Mouse (Mus musculus) frontal cortex, adult 2 months (tissue): ENCODE measurements around the gene Rnf123. TPM values are rescaled to one million over a fixed set of nuclear protein-coding genes. Genes with fewer than 3 reads are reported as not detected.

Source experiments
- DNase-seq, 2 experiments: peaks; one replicate each; pipeline ENCODE4 v3.0.0; 2022; ENCODE audit warnings: low spot score in 1 of 2; ENCODE audit errors: extremely low spot score in 1 of 2
- polyA plus RNA-seq: library from polyadenylated mRNA; depleted of rRNA; stranded (reverse); fragments of >200 nt; gene quantifications from 2 replicates; pipeline ENCODE4 v1.2.3, GENCODE M21; 2012

Rnf123 gene
- polyA plus RNA-seq, 1 experiment, result 87.8 TPM

GRCm38 (mm10) chr9:108105549-108105863 lies 22.4 kb upstream of the Rnf123 start:
- DNase-seq, result no peak

- no peak for DNase-seq
Measured at GRCm38 (mm10) chr9:108104766-108105548, 21.8 kb upstream of the Rnf123 start.

GRCm38 (mm10) chr9:108099619-108100018 lies 16.5 kb upstream of the Rnf123 start:
- DNase-seq, result no peak

- DNase-seq, result no peak
Measured at GRCm38 (mm10) chr9:108095949-108096712, 13.0 kb upstream of the Rnf123 start.

- peak in 1 of 2 experiments; percentile 77 for DNase-seq
Measured at GRCm38 (mm10) chr9:108095518-108095917, 12.4 kb upstream of the Rnf123 start.

GRCm38 (mm10) chr9:108094998-108095411 lies 11.9 kb upstream of the Rnf123 start:
- no peak for DNase-seq

- peak; percentile 79 to 89 for DNase-seq
Measured at GRCm38 (mm10) chr9:108094184-108094941, 11.2 kb upstream of the Rnf123 start, which contains the start of gene Apeh. Apeh (minus strand) TSS chr9:108094606.

- no peak for DNase-seq
Measured at GRCm38 (mm10) chr9:108093586-108093985, 10.4 kb upstream of the Rnf123 start.

- no peak for DNase-seq
Measured at GRCm38 (mm10) chr9:108090611-108091120, 7.5 kb upstream of the Rnf123 start.

GRCm38 (mm10) chr9:108085261-108085660 lies 2.1 kb upstream of the Rnf123 start:
- no peak for DNase-seq

GRCm38 (mm10) chr9:108083561-108083960 lies 415 bp upstream of the Rnf123 start:
- no peak for DNase-seq

GRCm38 (mm10) chr9:108082549-108082948 lies 597 bp downstream of the Rnf123 start:
- no peak for DNase-seq

GRCm38 (mm10) chr9:108080168-108080567 lies 3.0 kb downstream of the Rnf123 start, which contains the start of gene Mst1:
Mst1 (plus strand) TSS chr9:108080436.
- DNase-seq, result no peak

- DNase-seq, result no peak
Measured at GRCm38 (mm10) chr9:108073141-108073930, 9.8 kb downstream of the Rnf123 start.

- DNase-seq, result no peak
Measured at GRCm38 (mm10) chr9:108072481-108072924, 10.6 kb downstream of the Rnf123 start.

GRCm38 (mm10) chr9:108071801-108072200 lies 11.3 kb downstream of the Rnf123 start:
- DNase-seq, result no peak

- DNase-seq, result no peak
Measured at GRCm38 (mm10) chr9:108069529-108069928, 13.6 kb downstream of the Rnf123 start.

- DNase-seq, result no peak
Measured at GRCm38 (mm10) chr9:108069007-108069406, 14.1 kb downstream of the Rnf123 start.

- peak in 1 of 2 experiments; percentile 94 for DNase-seq
Measured at GRCm38 (mm10) chr9:108067900-108068299, 15.2 kb downstream of the Rnf123 start.

- no peak for DNase-seq
Measured at GRCm38 (mm10) chr9:108067199-108067598, 15.9 kb downstream of the Rnf123 start.
